Mouse (Mus musculus): ENCODE results near the gene Tppp. TPM values are rescaled to one million over a fixed set of nuclear protein-coding genes. Genes with fewer than 3 reads are reported as not detected.
"Not testable (repeated sequence)": the region's sequence is repeated elsewhere in the genome, so short reads cannot be mapped to it uniquely, and the experiment has no call there.

Gene Tppp
- polyA plus RNA-seq, 1 experiment from 2014 or later, result 0.66 TPM

GRCm38 (mm10) chr13:74000961-74001360 is 8.2 kb upstream of the Tppp start:
- Histone ChIP-seq H3K36me3 (no peaks in the 10 kb centered on the region), H3K4me3 (replicated peaks) (no peak overlapping the region), H3K27me3 (peaks cover 30% of the 10 kb centered on the region), H3K9ac (no peak overlapping the region), H3K27ac (no peak overlapping the region), H3K4me1 (no peaks in the 10 kb centered on the region), H3K4me2 (no peak overlapping the region), H3K9me3 (replicated peaks) (no peaks in the 10 kb centered on the region)
- ATAC-seq (replicated peaks; ENCODE audit: low FRiP score), result no peak
- 83% methylated on average over 6 of the region's 6 CpGs for WGBS

- WGBS, result 69% methylated on average over 4 of the region's 4 CpGs
- no peak for ATAC-seq (replicated peaks; ENCODE audit: low FRiP score)
- Histone ChIP-seq H3K9me3 (replicated peaks) (no peaks in the 10 kb centered on the region), H3K36me3 (no peaks in the 10 kb centered on the region), H3K4me1 (no peaks in the 10 kb centered on the region), H3K27ac (no peak overlapping the region), H3K4me3 (replicated peaks) (no peak overlapping the region), H3K4me2 (no peak overlapping the region), H3K27me3 (peaks cover 35% of the 10 kb centered on the region), H3K9ac (no peak overlapping the region)
These were observed 7.7 kb upstream of the Tppp start for GRCm38 (mm10) chr13:74001492-74001891.

- H3K4me2 ChIP-seq; H3K9me3 ChIP-seq (replicated peaks); H3K36me3 ChIP-seq; H3K27ac ChIP-seq; H3K4me3 ChIP-seq (replicated peaks); ATAC-seq (replicated peaks; ENCODE audit: low FRiP score); H3K9ac ChIP-seq: not testable (repeated sequence)
- Histone ChIP-seq H3K27me3 (peaks cover 75% of the 10 kb centered on the region), H3K4me1 (peaks cover 22% of the 10 kb centered on the region)
- WGBS, result 86% methylated on average over 4 of the region's 4 CpGs
These were observed 2.3 kb upstream of the Tppp start for GRCm38 (mm10) chr13:74006881-74007280.

GRCm38 (mm10) chr13:74008216-74008615 is 991 bp upstream of the Tppp start:
- H3K36me3 ChIP-seq, result not testable (repeated sequence)

GRCm38 (mm10) chr13:74009791-74010614 is 796 bp downstream of the Tppp start:
- peaks cover 61% of the 10 kb centered on the region for H3K27me3 ChIP-seq
- no peaks in the 10 kb centered on the region for H3K9me3 ChIP-seq (replicated peaks)
- H3K36me3 ChIP-seq, result no peaks in the 10 kb centered on the region
- ATAC-seq (replicated peaks; ENCODE audit: low FRiP score), result no peak; the same call in 1 of the 2 replicates
- WGBS, result 1% methylated on average over 55 of the region's 55 CpGs
- H3K4me3 ChIP-seq (replicated peaks), result peak overlapping the region; percentile 56
- H3K4me2 ChIP-seq, result peak overlapping the region; percentile 99
- H3K9ac ChIP-seq, result peak overlapping the region; percentile 29
- no peak overlapping the region for H3K27ac ChIP-seq
- peaks cover 22% of the 10 kb centered on the region for H3K4me1 ChIP-seq

More at GRCm38 (mm10) chr13:74008216-74008615, 991 bp upstream of the Tppp start:
- Histone ChIP-seq H3K27me3 (peaks cover 67% of the 10 kb centered on the region), H3K4me1 (peaks cover 22% of the 10 kb centered on the region)
- 84% methylated on average over 2 of the region's 2 CpGs for WGBS
- H3K4me2 ChIP-seq; H3K9me3 ChIP-seq (replicated peaks); H3K27ac ChIP-seq; H3K9ac ChIP-seq; H3K4me3 ChIP-seq (replicated peaks); ATAC-seq (replicated peaks; ENCODE audit: low FRiP score): not testable (repeated sequence)

GRCm38 (mm10) chr13:74010678-74011077 is 1.5 kb downstream of the Tppp start:
- Histone ChIP-seq H3K4me1 (peaks cover 22% of the 10 kb centered on the region), H3K27ac (no peak overlapping the region), H3K9ac (no peak overlapping the region), H3K36me3 (no peaks in the 10 kb centered on the region), H3K27me3 (peaks cover 60% of the 10 kb centered on the region), H3K9me3 (replicated peaks) (no peaks in the 10 kb centered on the region), H3K4me3 (replicated peaks) (peak overlapping the region; percentile 56), H3K4me2 (peak overlapping the region; percentile 99)
- no peak for ATAC-seq (replicated peaks; ENCODE audit: low FRiP score)
- 11% methylated on average over 3 of the region's 3 CpGs for WGBS

GRCm38 (mm10) chr13:74015908-74016307 is 6.7 kb downstream of the Tppp start:
- ATAC-seq (replicated peaks; ENCODE audit: low FRiP score), result peak; percentile 61; the same call in 1 of the 2 replicates
- no peak overlapping the region for H3K4me2 ChIP-seq
- no peak overlapping the region for H3K4me3 ChIP-seq (replicated peaks)
- no peak overlapping the region for H3K27ac ChIP-seq
- H3K36me3 ChIP-seq, result no peaks in the 10 kb centered on the region
- H3K27me3 ChIP-seq, result peaks cover 12% of the 10 kb centered on the region
- H3K9me3 ChIP-seq (replicated peaks), result no peaks in the 10 kb centered on the region
- no peak overlapping the region for H3K9ac ChIP-seq
- WGBS, result 59% methylated on average over 4 of the region's 4 CpGs
- no peaks in the 10 kb centered on the region for H3K4me1 ChIP-seq

GRCm38 (mm10) chr13:74017426-74017825 is 8.2 kb downstream of the Tppp start:
- no peaks in the 10 kb centered on the region for H3K4me1 ChIP-seq
- H3K9ac ChIP-seq, result no peak overlapping the region
- no peak overlapping the region for H3K4me2 ChIP-seq
- no peaks in the 10 kb centered on the region for H3K36me3 ChIP-seq
- WGBS, result 68% methylated on average over 4 of the region's 4 CpGs
- 0 out of 2 replicates have a peak, but pooled peaks have one; percentile 25 for ATAC-seq (replicated peaks; ENCODE audit: low FRiP score)
- H3K4me3 ChIP-seq (replicated peaks), result no peak overlapping the region
- H3K27ac ChIP-seq, result no peak overlapping the region
- H3K27me3 ChIP-seq, result no peaks in the 10 kb centered on the region
- no peaks in the 10 kb centered on the region for H3K9me3 ChIP-seq (replicated peaks)

GRCm38 (mm10) chr13:74019006-74019405 is 9.8 kb downstream of the Tppp start:
- not testable (repeated sequence) for H3K4me2 ChIP-seq; H3K27me3 ChIP-seq; H3K4me1 ChIP-seq; H3K36me3 ChIP-seq; H3K9ac ChIP-seq; H3K4me3 ChIP-seq (replicated peaks); H3K27ac ChIP-seq; ATAC-seq (replicated peaks; ENCODE audit: low FRiP score); H3K9me3 ChIP-seq (replicated peaks)
- WGBS, result 88% methylated on average over 8 of the region's 8 CpGs

- ATAC-seq (replicated peaks; ENCODE audit: low FRiP score), result no peak
- 75% methylated on average over 4 of the region's 4 CpGs for WGBS
- no peak overlapping the region for H3K27ac ChIP-seq
- no peak overlapping the region for H3K4me2 ChIP-seq
- H3K27me3 ChIP-seq, result no peaks in the 10 kb centered on the region
- no peak overlapping the region for H3K9ac ChIP-seq
- no peaks in the 10 kb centered on the region for H3K9me3 ChIP-seq (replicated peaks)
- H3K4me3 ChIP-seq (replicated peaks), result no peak overlapping the region
- H3K36me3 ChIP-seq, result no peaks in the 10 kb centered on the region
- no peaks in the 10 kb centered on the region for H3K4me1 ChIP-seq
These were observed 16.2 kb downstream of the Tppp start for GRCm38 (mm10) chr13:74025151-74026081.

- Histone ChIP-seq H3K9ac (no peak overlapping the region), H3K4me2 (no peak overlapping the region), H3K27me3 (no peaks in the 10 kb centered on the region), H3K36me3 (no peaks in the 10 kb centered on the region), H3K27ac (no peak overlapping the region), H3K9me3 (replicated peaks) (no peaks in the 10 kb centered on the region), H3K4me1 (no peaks in the 10 kb centered on the region), H3K4me3 (replicated peaks) (no peak overlapping the region)
- WGBS, result 15% methylated on average over 2 of the region's 2 CpGs
- 0 out of 2 replicates have a peak, but pooled peaks have one; percentile 40 for ATAC-seq (replicated peaks; ENCODE audit: low FRiP score)
These were observed 17.0 kb downstream of the Tppp start for GRCm38 (mm10) chr13:74026215-74026614.

- 64% methylated on average over 2 of the region's 2 CpGs for WGBS
- Histone ChIP-seq H3K27me3 (no peaks in the 10 kb centered on the region), H3K9me3 (replicated peaks) (no peaks in the 10 kb centered on the region), H3K36me3 (no peaks in the 10 kb centered on the region), H3K4me2 (no peak overlapping the region), H3K4me1 (no peaks in the 10 kb centered on the region), H3K27ac (no peak overlapping the region), H3K4me3 (replicated peaks) (no peak overlapping the region), H3K9ac (no peak overlapping the region)
- no peak for ATAC-seq (replicated peaks; ENCODE audit: low FRiP score)
These were observed 18.9 kb downstream of the Tppp start for GRCm38 (mm10) chr13:74028116-74028515.

Data from kidney, embryonic 15.5 days (tissue).